ENCODE assay signal across 16 mouse cellular contexts in the genomic region with DNA sequence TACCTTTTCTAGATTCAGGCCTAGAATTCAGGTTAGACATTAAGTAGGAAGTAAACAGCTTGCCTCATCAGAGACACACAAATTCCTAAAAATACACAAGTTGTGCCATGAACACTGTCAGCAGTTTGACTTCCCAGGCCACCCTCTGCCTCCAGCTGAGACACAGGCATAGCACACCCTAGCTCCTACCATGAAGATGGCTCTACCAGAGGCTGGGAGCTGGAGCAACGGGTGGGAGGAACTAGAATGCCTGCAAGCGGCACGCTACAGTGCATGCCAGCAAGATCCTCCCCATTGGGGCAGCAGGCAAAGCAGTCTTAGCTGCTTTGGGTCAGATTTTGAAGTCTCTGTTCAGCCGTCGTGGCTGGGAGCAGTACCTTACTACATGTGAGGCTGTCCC. TPM values are rescaled to one million over a fixed set of nuclear protein-coding genes. Genes with fewer than 3 reads are reported as not detected.
DNase-seq lines count a peak whose midpoint lies in the region; ATAC-seq and TF ChIP-seq lines count a peak whose summit lies in the region.
"Had no signal": no experiment of that assay in that cellular context is flagged by ENCODE, and none has a peak within 500 bp of the region (broad histone marks: within the 10 kb centered on the region; RNA-seq: fewer than 3 reads in every experiment).

No protein-coding gene starts in this region.

- no peak overlapping the region for H3K4me3 ChIP-seq in heart, embryonic 10.5 days
- H3K4me3 ChIP-seq in heart, postnatal 0 days (ENCODE audit: low read depth, low read length) = no peak overlapping the region
- H3K4me3 ChIP-seq in kidney, postnatal 0 days (replicated peaks; ENCODE audit: low read depth, low read length) = no peak overlapping the region
- H3K4me3 ChIP-seq: limb, embryonic 13.5 days; megakaryocyte, embryonic 14.5 days; myocyte; stomach, embryonic 15.5 days had no signal

- no peak for TF ChIP-seq EP300 in heart, postnatal 0 days (IDR thresholded peaks at IDR 0.05; ENCODE audit: low read depth)

- no peak for TF ChIP-seq CTCF in heart, postnatal 0 days (IDR thresholded peaks at IDR 0.05; ENCODE audit: low read depth)
- TF ChIP-seq CTCF in kidney, postnatal 0 days (IDR thresholded peaks at IDR 0.05; ENCODE audit: low read depth) = no peak

- no peak overlapping the region for H3K4me2 ChIP-seq in heart, postnatal 0 days (ENCODE audit: low read depth, low read length)
- no peak overlapping the region for H3K4me2 ChIP-seq in kidney, postnatal 0 days (ENCODE audit: low read length)
- H3K4me2 ChIP-seq: limb, embryonic 13.5 days; lung, embryonic 14.5 days; stomach, embryonic 15.5 days had no signal

- no peak overlapping the region for H3K9ac ChIP-seq in heart, postnatal 0 days (replicated peaks; ENCODE audit: low read depth, low read length)
- H3K9ac ChIP-seq in kidney, postnatal 0 days (ENCODE audit: low read depth, low read length) = no peak overlapping the region
- H3K9ac ChIP-seq: limb, embryonic 13.5 days; lung, embryonic 14.5 days; stomach, embryonic 15.5 days had no signal

- H3K36me3 ChIP-seq in heart, embryonic 10.5 days = peaks cover 2% of the 10 kb centered on the region; the same call in 1 of the 2 replicates
- no peaks in the 10 kb centered on the region for H3K36me3 ChIP-seq in heart, postnatal 0 days (replicated peaks; ENCODE audit: control insufficient read depth, insufficient read depth, low read length)
- no peaks in the 10 kb centered on the region for H3K36me3 ChIP-seq in kidney, postnatal 0 days (ENCODE audit: insufficient read depth, low read length)
- H3K36me3 ChIP-seq: limb, embryonic 13.5 days; stomach, embryonic 15.5 days had no signal

- DNase-seq in heart, embryonic 10.5 days (ENCODE audit: low spot score) = no peak
- DNase-seq in heart, adult 8-10 months (ENCODE audit: low spot score) = no peak
- peak; percentile 45 for DNase-seq in kidney, adult 9 months
- no peak for DNase-seq in kidney, adult 11 months
- no peak for DNase-seq in heart, postnatal 0 days (ENCODE audit: low spot score)
- DNase-seq in kidney, postnatal 0 days (ENCODE audit: low spot score) = peak; percentile 50
- no peak for DNase-seq in right cerebral cortex, postnatal 14 days
- DNase-seq: cerebellum, adult 18-20 months; lung, embryonic 14.5 days; thymus, postnatal 4 days had no signal

- WGBS in heart, embryonic 10.5 days = 78% methylated on average over 5 of the region's 5 CpGs
- 55% methylated on average over 5 of the region's 5 CpGs for WGBS in heart, postnatal 0 days
- 42% methylated on average over 5 of the region's 5 CpGs for WGBS in kidney, postnatal 0 days

- H3K9me3 ChIP-seq in heart, embryonic 10.5 days = no peaks in the 10 kb centered on the region
- no peaks in the 10 kb centered on the region for H3K9me3 ChIP-seq in heart, postnatal 0 days (replicated peaks; ENCODE audit: control insufficient read depth, low read length)
- H3K9me3 ChIP-seq in kidney, postnatal 0 days (replicated peaks; ENCODE audit: low read length) = no peaks in the 10 kb centered on the region
- H3K9me3 ChIP-seq: limb, embryonic 13.5 days; megakaryocyte, embryonic 14.5 days; stomach, embryonic 15.5 days had no signal

- peak; percentile 16; the same call in 1 of the 2 replicates for ATAC-seq in heart, postnatal 0 days (ENCODE audit: insufficient read depth, low read depth)
- peak; percentile 41 for ATAC-seq in kidney, postnatal 0 days (replicated peaks; ENCODE audit: low FRiP score, low read depth)
- ATAC-seq: CD4-positive, CD25-positive, alpha-beta regulatory T cell, adult 4 months; intestine, embryonic 16.5 days had no signal

- peaks cover 82% of the 10 kb centered on the region for H3K4me1 ChIP-seq in heart, embryonic 10.5 days
- peaks cover 52% of the 10 kb centered on the region for H3K4me1 ChIP-seq in heart, postnatal 0 days (ENCODE audit: control insufficient read depth, insufficient read depth)
- H3K4me1 ChIP-seq in kidney, postnatal 0 days (replicated peaks; ENCODE audit: insufficient read depth, low read length) = peaks cover 26% of the 10 kb centered on the region

- peak overlapping the region; percentile 67; the same call in 1 of the 2 replicates for H3K27ac ChIP-seq in heart, embryonic 10.5 days
- H3K27ac ChIP-seq in heart, postnatal 0 days (ENCODE audit: low read depth) = 0 out of 2 replicates have a peak overlapping the region, but pooled peaks have one; percentile 15
- peak overlapping the region; percentile 50 for H3K27ac ChIP-seq in kidney, postnatal 0 days
- H3K27ac ChIP-seq: limb, embryonic 13.5 days; stomach, embryonic 15.5 days had no signal

- no peaks in the 10 kb centered on the region for H3K27me3 ChIP-seq in heart, embryonic 10.5 days (ENCODE audit: insufficient read depth, poor library complexity, severe bottlenecking)
- no peaks in the 10 kb centered on the region for H3K27me3 ChIP-seq in heart, postnatal 0 days (ENCODE audit: control insufficient read depth, insufficient read depth, low read length)
- H3K27me3 ChIP-seq in kidney, postnatal 0 days (ENCODE audit: insufficient read depth, low read length) = no peaks in the 10 kb centered on the region
- H3K27me3 ChIP-seq: limb, embryonic 13.5 days; stomach, embryonic 15.5 days had no signal

RNA-seq across cellular contexts. Expression of gene Gab1, which starts 57.1 kb away (rescaled TPM):
- 24.8 and 37.6 TPM in 2 replicates for polyA plus RNA-seq in heart, embryonic 10.5 days (2016; fragmentation: Nextera tagmentation; extraction: Ambion mirVana)
- total RNA-seq in heart, adult 8-10 months (2022) = 10 to 100 TPM; 33.6 to 43.1 (median 40.6) TPM
- 54.0 and 54.9 TPM in 2 replicates for total RNA-seq in heart, postnatal 0 days (2014; rRNA removed; ENCODE audit: low replicate concordance)
- 18.8 and 19.1 TPM in 2 replicates for polyA plus RNA-seq in heart, postnatal 0 days (2015; fragmentation: Nextera tagmentation; extraction: Ambion mirVana)
- polyA plus RNA-seq in kidney, postnatal 0 days (2015; fragmentation: Nextera tagmentation; extraction: Ambion mirVana) = 14.1 and 14.9 TPM in 2 replicates
- polyA plus RNA-seq: CD4-positive, CD25-positive, alpha-beta regulatory T cell, adult 4 months had no signal

Comparison
In these comparisons a context has a peak if more than half of its experiments do, and no peak if none do; other contexts are left out.
1. DNase-seq: peak in kidney, adult 9 months (single experiment) and kidney, postnatal 0 days (single experiment); none in heart, embryonic 10.5 days (single experiment), heart, adult 8-10 months (single experiment), kidney, adult 11 months (single experiment), heart, postnatal 0 days (single experiment) and right cerebral cortex, postnatal 14 days (single experiment).
2. H3K27ac ChIP-seq: peak in every context shown above with its lines; median percentile 67 in heart, embryonic 10.5 days; 50 in kidney, postnatal 0 days; 15 in heart, postnatal 0 days.